12 mouse cellular contexts compared by ENCODE assay signal in genomic region chr4:41547086-41547485, GRCm38 (mm10). TPM values are rescaled to one million over a fixed set of nuclear protein-coding genes. Genes with fewer than 3 reads are reported as not detected.
"Had no signal": no experiment of that assay in that cellular context is flagged by ENCODE, and none has a peak within 500 bp of the region (broad histone marks: within the 10 kb centered on the region; RNA-seq: fewer than 3 reads in every experiment).

No protein-coding gene starts in this region.

- H3K9ac ChIP-seq: limb, embryonic 12.5 days; liver, embryonic 14.5 days; midbrain, embryonic 13.5 days had no signal

- H3K36me3 ChIP-seq: limb, embryonic 12.5 days; midbrain, embryonic 13.5 days had no signal

- H3K27me3 ChIP-seq: midbrain, embryonic 13.5 days had no signal

- H3K9me3 ChIP-seq: limb, embryonic 12.5 days; midbrain, embryonic 13.5 days had no signal

- H3K4me3 ChIP-seq: left cerebral cortex, adult 2 months; limb, embryonic 12.5 days; midbrain, embryonic 13.5 days had no signal

- DNase-seq: kidney, postnatal 25 days; liver; lung, adult 2 months; lung, postnatal 36 days; right cerebral cortex, postnatal 14 days; thymus, postnatal 36 days had no signal

- H3K27ac ChIP-seq: left cerebral cortex, adult 2 months; limb, embryonic 12.5 days; liver, embryonic 14.5 days; midbrain, embryonic 13.5 days had no signal

- H3K4me2 ChIP-seq: limb, embryonic 12.5 days; midbrain, embryonic 13.5 days had no signal

- ATAC-seq: lung, postnatal 0 days; midbrain, embryonic 13.5 days had no signal

RNA-seq across cellular contexts. Expression of gene 1110017D15Rik, which starts 30.0 kb away (rescaled TPM):
- total RNA-seq: megakaryocyte progenitor cell, adult 5-6 weeks had no signal
- polyA plus RNA-seq: liver, embryonic 14.5 days had no signal
